In genomic region chr8:121968542-121968941, GRCm38 (mm10) we compare ENCODE assay signal across 16 mouse cellular contexts. TPM values are rescaled to one million over a fixed set of nuclear protein-coding genes. Genes with fewer than 3 reads are reported as not detected.
DNase-seq lines count a peak whose midpoint lies in the region; ATAC-seq and TF ChIP-seq lines count a peak whose summit lies in the region.
"Had no signal": no experiment of that assay in that cellular context is flagged by ENCODE, and none has a peak within 500 bp of the region (broad histone marks: within the 10 kb centered on the region; RNA-seq: fewer than 3 reads in every experiment).

No protein-coding gene starts in this region.

- no peak overlapping the region for H3K4me3 ChIP-seq in heart, postnatal 0 days (ENCODE audit: low read depth, low read length)
- no peak overlapping the region for H3K4me3 ChIP-seq in midbrain, embryonic 16.5 days (ENCODE audit: low read depth, low read length)
- no peak overlapping the region for H3K4me3 ChIP-seq in midbrain, embryonic 15.5 days
- no peak overlapping the region for H3K4me3 ChIP-seq in hindbrain, embryonic 16.5 days (ENCODE audit: low read length)
- H3K4me3 ChIP-seq: embryonic facial prominence, embryonic 13.5 days; stomach, embryonic 15.5 days had no signal

- TF ChIP-seq CTCF in heart, postnatal 0 days (IDR thresholded peaks at IDR 0.05; ENCODE audit: low read depth), result no peak

- H3K4me1 ChIP-seq in heart, postnatal 0 days (ENCODE audit: control insufficient read depth, insufficient read depth), result peaks cover 41% of the 10 kb centered on the region
- H3K4me1 ChIP-seq in midbrain, embryonic 16.5 days (ENCODE audit: control insufficient read depth, insufficient read depth, low read length), result peaks cover 31% of the 10 kb centered on the region
- peaks cover 43% of the 10 kb centered on the region for H3K4me1 ChIP-seq in midbrain, embryonic 15.5 days
- H3K4me1 ChIP-seq in hindbrain, embryonic 16.5 days (ENCODE audit: control insufficient read depth, insufficient read depth, low read depth, low read length), result peaks cover 40% of the 10 kb centered on the region

- intact Hi-C loops in heart, postnatal 25 days (cut with DNase I), result no loop called here

- no peak for DNase-seq in heart, postnatal 0 days (ENCODE audit: low spot score)
- DNase-seq in heart, postnatal 25 days (ENCODE audit: low spot score), result no peak
- DNase-seq in urinary bladder, postnatal 25 days (ENCODE audit: low spot score), result no peak
- DNase-seq in spleen, adult 12 weeks (ENCODE audit: low spot score), result no peak
- DNase-seq: adrenal gland, postnatal 10 days; left cerebral cortex, postnatal 4 days had no signal

- H3K27me3 ChIP-seq in heart, postnatal 0 days (ENCODE audit: control insufficient read depth, insufficient read depth, low read length), result no peaks in the 10 kb centered on the region
- no peaks in the 10 kb centered on the region for H3K27me3 ChIP-seq in midbrain, embryonic 16.5 days (ENCODE audit: control insufficient read depth, insufficient read depth, low read depth, low read length)
- no peaks in the 10 kb centered on the region for H3K27me3 ChIP-seq in midbrain, embryonic 15.5 days (replicated peaks)
- no peaks in the 10 kb centered on the region for H3K27me3 ChIP-seq in hindbrain, embryonic 16.5 days (replicated peaks; ENCODE audit: control insufficient read depth, insufficient read depth, low read length)
- H3K27me3 ChIP-seq: embryonic facial prominence, embryonic 13.5 days; Patski; stomach, embryonic 15.5 days had no signal

- no peaks in the 10 kb centered on the region for H3K36me3 ChIP-seq in heart, postnatal 0 days (replicated peaks; ENCODE audit: control insufficient read depth, insufficient read depth, low read length)
- H3K36me3 ChIP-seq in midbrain, embryonic 16.5 days (ENCODE audit: control insufficient read depth, insufficient read depth, low read length), result no peaks in the 10 kb centered on the region
- H3K36me3 ChIP-seq in midbrain, embryonic 15.5 days (replicated peaks), result no peaks in the 10 kb centered on the region
- no peaks in the 10 kb centered on the region for H3K36me3 ChIP-seq in hindbrain, embryonic 16.5 days (ENCODE audit: control insufficient read depth, insufficient read depth, low read length)
- H3K36me3 ChIP-seq: embryonic facial prominence, embryonic 13.5 days; stomach, embryonic 15.5 days had no signal

- no peaks in the 10 kb centered on the region for H3K9me3 ChIP-seq in heart, postnatal 0 days (replicated peaks; ENCODE audit: control insufficient read depth, low read length)
- H3K9me3 ChIP-seq in midbrain, embryonic 16.5 days (replicated peaks; ENCODE audit: control insufficient read depth, low read length, poor library complexity, severe bottlenecking), result no peaks in the 10 kb centered on the region
- no peaks in the 10 kb centered on the region for H3K9me3 ChIP-seq in midbrain, embryonic 15.5 days
- H3K9me3 ChIP-seq in hindbrain, embryonic 16.5 days (ENCODE audit: control insufficient read depth, low read length), result no peaks in the 10 kb centered on the region
- H3K9me3 ChIP-seq: embryonic facial prominence, embryonic 13.5 days; stomach, embryonic 15.5 days had no signal

- peak overlapping the region; percentile 46 for H3K27ac ChIP-seq in heart, postnatal 0 days (ENCODE audit: low read depth)
- peak overlapping the region; percentile 30 for H3K27ac ChIP-seq in midbrain, embryonic 16.5 days (ENCODE audit: low read length)
- no peak overlapping the region for H3K27ac ChIP-seq in midbrain, embryonic 15.5 days
- peak overlapping the region; percentile 67 for H3K27ac ChIP-seq in hindbrain, embryonic 16.5 days (ENCODE audit: low read depth, low read length)
- H3K27ac ChIP-seq: embryonic facial prominence, embryonic 13.5 days; stomach, embryonic 15.5 days had no signal

- no peak for ATAC-seq in heart, postnatal 0 days (ENCODE audit: insufficient read depth, low read depth)
- no peak for ATAC-seq in midbrain, embryonic 16.5 days
- no peak for ATAC-seq in midbrain, embryonic 15.5 days (replicated peaks)
- ATAC-seq in hindbrain, embryonic 16.5 days, result no peak
- ATAC-seq in megakaryocyte progenitor cell, adult 5-6 weeks (replicated peaks; ENCODE audit: poor library complexity), result peak; percentile 79
- ATAC-seq: CD4-positive, CD25-positive, alpha-beta regulatory T cell, adult 4 months; Patski had no signal

- 37% methylated on average over 4 of the region's 4 CpGs for WGBS in heart, postnatal 0 days
- 75% methylated on average over 4 of the region's 4 CpGs for WGBS in midbrain, embryonic 16.5 days
- WGBS in midbrain, embryonic 15.5 days, result 81% methylated on average over 4 of the region's 4 CpGs
- WGBS in hindbrain, embryonic 16.5 days, result 70% methylated on average over 4 of the region's 4 CpGs

- no peak overlapping the region for H3K9ac ChIP-seq in heart, postnatal 0 days (replicated peaks; ENCODE audit: low read depth, low read length)
- H3K9ac ChIP-seq in midbrain, embryonic 16.5 days (ENCODE audit: low read depth, low read length), result no peak overlapping the region
- no peak overlapping the region for H3K9ac ChIP-seq in midbrain, embryonic 15.5 days
- no peak overlapping the region for H3K9ac ChIP-seq in hindbrain, embryonic 16.5 days (ENCODE audit: low read depth, low read length)
- H3K9ac ChIP-seq: embryonic facial prominence, embryonic 13.5 days; stomach, embryonic 15.5 days had no signal

- H3K4me2 ChIP-seq in heart, postnatal 0 days (ENCODE audit: low read depth, low read length), result no peak overlapping the region
- H3K4me2 ChIP-seq in midbrain, embryonic 16.5 days (ENCODE audit: low read length), result no peak overlapping the region
- no peak overlapping the region for H3K4me2 ChIP-seq in midbrain, embryonic 15.5 days
- no peak overlapping the region for H3K4me2 ChIP-seq in hindbrain, embryonic 16.5 days (ENCODE audit: low read length)
- H3K4me2 ChIP-seq: embryonic facial prominence, embryonic 13.5 days; stomach, embryonic 15.5 days had no signal

- no peak for TF ChIP-seq EP300 in heart, postnatal 0 days (IDR thresholded peaks at IDR 0.05; ENCODE audit: low read depth)

RNA-seq across cellular contexts. Expression of gene Banp, which starts 19.0 kb away (rescaled TPM):
- total RNA-seq in heart, postnatal 0 days (2014; rRNA removed; ENCODE audit: low replicate concordance), result 23.0 and 27.9 TPM in 2 replicates
- polyA plus RNA-seq in heart, postnatal 0 days (2015; fragmentation: Nextera tagmentation; extraction: Ambion mirVana), result 10.6 and 17.9 TPM in 2 replicates
- total RNA-seq in heart, postnatal 25 days (2021), result 10 to 100 TPM; 15.0 to 26.5 TPM
- 54.7 and 55.7 TPM in 2 replicates for polyA plus RNA-seq in midbrain, embryonic 16.5 days (2015; fragmentation: Nextera tagmentation; extraction: Ambion mirVana)
- 54.6 and 61.9 TPM in 2 replicates for polyA plus RNA-seq in midbrain, embryonic 15.5 days (2015; fragmentation: Nextera tagmentation; extraction: Ambion mirVana)
- polyA plus RNA-seq in hindbrain, embryonic 16.5 days (2015; fragmentation: Nextera tagmentation; extraction: Ambion mirVana), result 49.9 and 54.9 TPM in 2 replicates
- total RNA-seq in megakaryocyte progenitor cell, adult 5-6 weeks (2015), result 7.5 and 9.0 TPM in 2 replicates
- total RNA-seq in megakaryocyte progenitor cell, adult 5-6 weeks (2017), result 21.8 and 41.2 TPM in 2 replicates

RNA-seq across cellular contexts. Expression of gene Car5a, which starts 23.8 kb away (rescaled TPM):
- not detected in 2 replicates for total RNA-seq in heart, postnatal 0 days (2014; rRNA removed; ENCODE audit: low replicate concordance)
- polyA plus RNA-seq in heart, postnatal 0 days (2015; fragmentation: Nextera tagmentation; extraction: Ambion mirVana), result not detected in 2 replicates
- total RNA-seq in heart, postnatal 25 days (2021), result not detected
- 0.55 and 0.60 TPM in 2 replicates for polyA plus RNA-seq in midbrain, embryonic 16.5 days (2015; fragmentation: Nextera tagmentation; extraction: Ambion mirVana)
- 0.36 and 0.41 TPM in 2 replicates for polyA plus RNA-seq in midbrain, embryonic 15.5 days (2015; fragmentation: Nextera tagmentation; extraction: Ambion mirVana)
- polyA plus RNA-seq in hindbrain, embryonic 16.5 days (2015; fragmentation: Nextera tagmentation; extraction: Ambion mirVana), result 0.25 and 0.40 TPM in 2 replicates
- not detected in 2 replicates for total RNA-seq in megakaryocyte progenitor cell, adult 5-6 weeks (2015)
- not detected in 2 replicates for total RNA-seq in megakaryocyte progenitor cell, adult 5-6 weeks (2017)
- polyA plus RNA-seq: CD4-positive, CD25-positive, alpha-beta regulatory T cell, adult 4 months; embryonic facial prominence, embryonic 13.5 days; heart, embryonic 14.5 days; neural tube, embryonic 11.5 days; Patski had no signal
